ENCODE assay signal across 32 mouse cellular contexts in the genomic region with DNA sequence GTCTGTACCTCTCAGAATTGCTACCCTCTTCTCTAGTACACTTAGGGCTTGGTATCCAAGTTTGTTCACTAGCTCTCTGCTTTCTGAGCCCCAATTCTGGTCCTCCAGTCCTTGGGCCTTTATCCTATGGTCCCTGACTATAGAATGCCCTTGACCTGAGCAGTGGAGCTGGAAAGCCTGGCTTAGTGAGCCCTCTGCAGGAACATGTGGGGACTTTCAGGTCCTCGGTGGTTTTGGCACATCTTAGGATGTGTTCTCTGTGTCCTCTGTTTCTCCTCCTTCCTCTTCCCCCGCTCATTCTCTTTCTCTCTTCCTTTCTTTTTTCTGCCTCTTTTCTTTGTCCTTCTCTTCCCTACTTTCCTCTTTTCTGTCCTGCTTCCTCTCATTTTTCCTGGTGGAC.
DNase-seq lines count a peak whose midpoint lies in the region; ATAC-seq and TF ChIP-seq lines count a peak whose summit lies in the region.
"Had no signal": no experiment of that assay in that cellular context is flagged by ENCODE, and none has a peak within 500 bp of the region (broad histone marks: within the 10 kb centered on the region; RNA-seq: fewer than 3 reads in every experiment).

No protein-coding gene starts in this region.

- intact Hi-C loops in left cerebral cortex, adult 2 months (cut with DNase I) = no loop called here
- intact Hi-C loops in left cerebral cortex, postnatal 10 days (cut with DNase I) = loop anchor here (10.0 kb wide), 1 partner anchor 266 kb away; no protein-coding TSS in a partner anchor

- no peak overlapping the region for H3K9ac ChIP-seq in forebrain, postnatal 0 days
- H3K9ac ChIP-seq: embryonic facial prominence, embryonic 12.5 days; forebrain, embryonic 15.5 days; heart, embryonic 15.5 days; hindbrain, embryonic 12.5 days; limb, embryonic 15.5 days; liver, embryonic 14.5 days; neural tube, embryonic 12.5 days had no signal

- H3K36me3 ChIP-seq in forebrain, postnatal 0 days (ENCODE audit: insufficient read depth) = no peaks in the 10 kb centered on the region
- H3K36me3 ChIP-seq in forebrain, embryonic 10.5 days (replicated peaks) = no peaks in the 10 kb centered on the region
- H3K36me3 ChIP-seq: embryonic facial prominence, embryonic 12.5 days; forebrain, embryonic 15.5 days; heart, embryonic 10.5 days; heart, embryonic 15.5 days; hindbrain, embryonic 12.5 days; limb, embryonic 10.5 days; limb, embryonic 15.5 days; midbrain, embryonic 10.5 days; neural tube, embryonic 12.5 days had no signal

- ATAC-seq in forebrain, postnatal 0 days = no peak
- ATAC-seq: CD4-positive, CD25-positive, alpha-beta regulatory T cell, adult 4 months; forebrain, embryonic 15.5 days; midbrain, embryonic 16.5 days had no signal

- peak; percentile 13 for TF ChIP-seq CTCF in forebrain, postnatal 0 days (IDR thresholded peaks at IDR 0.05; ENCODE audit: low read depth)
- TF ChIP-seq CTCF in left cerebral cortex, adult 2 months (IDR thresholded peaks at IDR 0.05) = peak; percentile 28

- no peak for DNase-seq in forebrain, postnatal 0 days
- no peak for DNase-seq in forebrain, embryonic 10.5 days (ENCODE audit: extremely low spot score, low spot score)
- DNase-seq in left cerebral cortex, adult 2 months (ENCODE audit: extremely low spot score in 1 of 2, low spot score in 2 of 2) = no peak
- no peak for DNase-seq in left cerebral cortex, postnatal 10 days (ENCODE audit: extremely low spot score in 1 of 2, low spot score in 2 of 2)
- DNase-seq in brain, adult 2 months (ENCODE audit: low read depth, low spot score) = peak; percentile 60
- no peak for DNase-seq in kidney, postnatal 36 days
- DNase-seq in lung, postnatal 10 days = no peak
- DNase-seq: adrenal gland, postnatal 10 days; cerebellum, adult 18-20 months; embryo, embryonic 11 days; gastrocnemius, postnatal 10 days; heart, adult 11 months; kidney, adult 11 months; kidney, postnatal 14 days; lung, adult 2 months; right cerebral cortex, adult 18-20 months; spleen, adult 18-20 months; thymus, adult 18-20 months; thymus, postnatal 36 days had no signal

- no peaks in the 10 kb centered on the region for H3K4me1 ChIP-seq in forebrain, postnatal 0 days (ENCODE audit: insufficient read depth)
- H3K4me1 ChIP-seq in forebrain, embryonic 10.5 days = no peaks in the 10 kb centered on the region
- H3K4me1 ChIP-seq: embryonic facial prominence, embryonic 12.5 days; forebrain, embryonic 15.5 days; heart, embryonic 10.5 days; heart, embryonic 15.5 days; hindbrain, embryonic 12.5 days; limb, embryonic 10.5 days; limb, embryonic 15.5 days; midbrain, embryonic 10.5 days; neural tube, embryonic 12.5 days had no signal

- H3K27ac ChIP-seq in forebrain, postnatal 0 days (ENCODE audit: low read depth, low read length) = no peak overlapping the region
- no peak overlapping the region for H3K27ac ChIP-seq in forebrain, embryonic 10.5 days
- peak overlapping the region; percentile 47 for H3K27ac ChIP-seq in left cerebral cortex, adult 2 months
- H3K27ac ChIP-seq: embryonic facial prominence, embryonic 12.5 days; forebrain, embryonic 15.5 days; heart, embryonic 10.5 days; heart, embryonic 15.5 days; hindbrain, embryonic 12.5 days; limb, embryonic 10.5 days; limb, embryonic 15.5 days; liver, embryonic 14.5 days; midbrain, embryonic 10.5 days; neural tube, embryonic 12.5 days had no signal

- 68% methylated on average over 2 of the region's 2 CpGs for WGBS in forebrain, postnatal 0 days
- WGBS in forebrain, embryonic 10.5 days = 67% methylated on average over 2 of the region's 2 CpGs

- no peaks in the 10 kb centered on the region for H3K27me3 ChIP-seq in forebrain, postnatal 0 days (ENCODE audit: insufficient read depth, low read length)
- H3K27me3 ChIP-seq in forebrain, embryonic 10.5 days (ENCODE audit: poor library complexity, severe bottlenecking) = no peaks in the 10 kb centered on the region
- H3K27me3 ChIP-seq: embryonic facial prominence, embryonic 12.5 days; forebrain, embryonic 15.5 days; heart, embryonic 15.5 days; hindbrain, embryonic 12.5 days; limb, embryonic 15.5 days; neural tube, embryonic 12.5 days had no signal

- H3K9me3 ChIP-seq in forebrain, postnatal 0 days (ENCODE audit: low read length) = no peaks in the 10 kb centered on the region
- no peaks in the 10 kb centered on the region for H3K9me3 ChIP-seq in forebrain, embryonic 10.5 days
- H3K9me3 ChIP-seq: embryonic facial prominence, embryonic 12.5 days; forebrain, embryonic 15.5 days; heart, embryonic 10.5 days; heart, embryonic 15.5 days; hindbrain, embryonic 12.5 days; limb, embryonic 10.5 days; limb, embryonic 15.5 days; midbrain, embryonic 10.5 days; neural tube, embryonic 12.5 days had no signal

- no peak overlapping the region for H3K4me3 ChIP-seq in forebrain, postnatal 0 days (ENCODE audit: low read depth, low read length)
- no peak overlapping the region for H3K4me3 ChIP-seq in forebrain, embryonic 10.5 days
- no peak overlapping the region for H3K4me3 ChIP-seq in left cerebral cortex, adult 2 months
- H3K4me3 ChIP-seq: embryonic facial prominence, embryonic 12.5 days; forebrain, embryonic 15.5 days; heart, embryonic 10.5 days; heart, embryonic 15.5 days; hindbrain, embryonic 12.5 days; limb, embryonic 10.5 days; limb, embryonic 15.5 days; midbrain, embryonic 10.5 days; myocyte; neural tube, embryonic 12.5 days had no signal

- no peak overlapping the region for H3K4me2 ChIP-seq in forebrain, postnatal 0 days (ENCODE audit: low read depth)
- H3K4me2 ChIP-seq: embryonic facial prominence, embryonic 12.5 days; forebrain, embryonic 15.5 days; heart, embryonic 15.5 days; hindbrain, embryonic 12.5 days; limb, embryonic 15.5 days; neural tube, embryonic 12.5 days had no signal
